Mouse (Mus musculus): ENCODE measurements around the gene Cldn14. TPM values are rescaled to one million over a fixed set of nuclear protein-coding genes. Genes with fewer than 3 reads are reported as not detected.
"Not testable (repeated sequence)": the region's sequence is repeated elsewhere in the genome, so short reads cannot be mapped to it uniquely, and the experiment has no call there.

Cldn14 gene
- polyA plus RNA-seq, 1 experiment from 2014 or later: not detected

DNA sequence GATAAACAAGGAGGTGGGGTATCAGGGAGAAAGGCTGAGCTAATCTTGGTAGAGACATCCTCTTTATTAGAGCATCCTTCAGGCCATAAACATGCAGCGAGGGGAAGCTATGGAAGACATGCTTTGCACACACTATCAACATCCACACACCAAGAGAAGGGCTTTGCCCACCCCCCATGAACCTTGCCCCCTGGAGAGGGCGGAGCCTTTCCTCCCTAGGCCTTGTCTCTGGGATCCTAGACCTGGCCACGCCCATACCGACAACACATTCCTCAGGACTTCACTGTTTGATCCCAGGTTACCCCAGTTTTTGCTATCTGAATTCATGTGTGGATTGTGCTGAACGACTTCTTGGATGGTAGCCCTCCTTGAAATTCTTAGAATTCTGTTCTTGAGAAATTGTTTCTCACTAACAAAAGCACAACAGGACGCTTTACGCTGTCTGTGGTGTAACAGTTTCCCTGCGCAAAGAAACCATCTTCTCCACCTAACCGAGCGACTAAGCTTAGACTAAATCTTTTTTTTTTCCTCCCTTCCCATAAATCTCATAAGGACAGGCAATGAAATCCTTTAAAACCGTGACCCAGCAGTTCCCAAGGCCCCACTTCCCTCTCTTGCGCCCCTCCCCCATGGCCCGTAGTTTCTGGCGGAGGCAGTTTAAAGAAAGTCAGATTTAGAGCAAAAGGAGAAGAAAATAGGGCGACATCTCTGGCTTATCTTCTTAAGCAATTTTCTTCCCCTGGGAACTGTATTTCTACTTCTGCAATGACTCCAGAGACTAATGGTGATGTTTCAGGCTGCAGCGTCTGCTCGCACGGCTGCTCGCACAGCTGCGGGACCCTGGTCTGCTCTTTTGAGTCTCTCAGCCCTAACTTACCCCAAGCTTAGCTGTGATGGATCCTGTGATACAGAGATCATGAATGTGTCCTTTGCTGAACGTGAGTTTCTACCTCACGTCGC lies 1.7 kb downstream of the Cldn14 start:
- Histone ChIP-seq H3K27ac (no peak overlapping the region), H3K9me3 (no peaks in the 10 kb centered on the region), H3K4me2 (no peak overlapping the region), H3K27me3 (no peaks in the 10 kb centered on the region), H3K4me3 (no peak overlapping the region), H3K9ac (no peak overlapping the region), H3K36me3 (no peaks in the 10 kb centered on the region), H3K4me1 (peaks cover 15% of the 10 kb centered on the region)
- no peak for ATAC-seq (ENCODE audit: insufficient number of reproducible peaks, insufficient read depth, low FRiP score, low TSS enrichment, low read depth)
- WGBS: 56% methylated on average over 23 of the region's 23 CpGs

DNA sequence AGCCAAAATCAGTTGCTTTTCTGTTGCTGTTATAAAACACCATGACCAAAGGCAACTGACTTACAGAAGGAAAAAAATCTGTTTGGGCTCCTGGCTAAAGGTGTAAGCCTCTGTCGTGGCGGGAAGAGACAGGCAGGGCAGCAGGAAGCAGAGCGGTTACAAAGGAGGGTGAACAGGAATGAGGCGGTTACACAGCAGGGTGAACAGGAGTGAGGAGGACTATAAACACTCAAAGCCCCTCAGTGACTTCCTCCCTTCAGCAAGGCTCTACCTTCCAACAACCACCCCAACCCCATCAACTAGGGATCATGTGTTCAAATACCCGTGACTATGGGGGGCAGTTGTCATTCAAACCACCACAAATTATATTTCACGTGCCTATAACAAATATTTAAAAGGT lies 5.2 kb downstream of the Cldn14 start:
- Histone ChIP-seq H3K4me2 (no peak overlapping the region), H3K9me3 (no peaks in the 10 kb centered on the region), H3K4me3 (no peak overlapping the region), H3K4me1 (peaks cover 17% of the 10 kb centered on the region), H3K9ac (no peak overlapping the region), H3K36me3 (no peaks in the 10 kb centered on the region), H3K27ac (no peak overlapping the region), H3K27me3 (no peaks in the 10 kb centered on the region)
- WGBS: 82% methylated on average over 6 of the region's 6 CpGs
- no peak for ATAC-seq (ENCODE audit: insufficient number of reproducible peaks, insufficient read depth, low FRiP score, low TSS enrichment, low read depth)

DNA sequence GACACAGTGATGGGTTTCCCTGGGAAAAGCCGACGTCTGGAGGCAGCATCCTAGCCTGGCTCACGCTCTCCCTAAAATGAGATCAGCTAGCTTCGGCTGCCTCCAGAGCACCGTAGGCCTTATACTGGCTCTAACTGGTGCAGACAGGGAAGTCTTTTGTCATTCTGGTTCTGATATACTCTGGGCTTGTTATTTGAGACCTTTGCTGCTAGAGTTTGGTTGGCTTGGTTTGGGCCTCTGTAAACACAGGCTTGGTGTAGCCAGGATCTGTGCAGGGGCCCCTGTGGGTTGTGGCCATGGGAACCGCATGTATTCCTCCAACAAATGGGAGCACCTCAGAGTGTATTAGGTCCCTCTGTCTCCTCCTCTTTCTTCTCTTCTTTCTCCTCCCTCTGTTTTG lies 7.3 kb downstream of the Cldn14 start:
- Histone ChIP-seq H3K27me3 (no peaks in the 10 kb centered on the region), H3K4me3 (no peak overlapping the region), H3K27ac (no peak overlapping the region), H3K9ac (no peak overlapping the region), H3K36me3 (no peaks in the 10 kb centered on the region), H3K4me2 (no peak overlapping the region), H3K9me3 (no peaks in the 10 kb centered on the region), H3K4me1 (peaks cover 9% of the 10 kb centered on the region)
- WGBS: 77% methylated on average over 6 of the region's 6 CpGs
- no peak for ATAC-seq (ENCODE audit: insufficient number of reproducible peaks, insufficient read depth, low FRiP score, low TSS enrichment, low read depth)

DNA sequence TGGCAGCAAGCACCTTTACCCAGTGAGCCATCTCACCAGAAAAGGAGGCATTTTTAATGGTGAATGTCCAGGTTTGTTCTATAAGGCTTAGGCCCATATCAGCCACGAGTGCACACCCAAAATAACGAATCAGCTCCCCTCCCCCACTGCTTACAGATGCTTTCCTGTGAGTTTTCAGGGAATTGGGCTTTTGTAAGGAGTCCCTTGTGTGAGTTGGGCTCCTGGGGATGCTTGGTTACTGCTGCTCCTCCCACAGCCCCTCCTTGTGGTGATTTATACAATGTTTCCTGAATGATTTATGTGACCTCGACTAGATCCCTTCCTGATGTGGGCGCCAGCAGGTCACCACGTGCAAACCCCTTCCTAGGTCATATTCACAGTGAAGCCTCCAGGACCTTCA lies 9.7 kb downstream of the Cldn14 start:
- Histone ChIP-seq H3K36me3 (no peaks in the 10 kb centered on the region), H3K9ac (no peak overlapping the region), H3K9me3 (no peaks in the 10 kb centered on the region), H3K4me3 (no peak overlapping the region), H3K27me3 (no peaks in the 10 kb centered on the region), H3K4me2 (no peak overlapping the region), H3K27ac (no peak overlapping the region), H3K4me1 (peaks cover 21% of the 10 kb centered on the region)
- no peak for ATAC-seq (ENCODE audit: insufficient number of reproducible peaks, insufficient read depth, low FRiP score, low TSS enrichment, low read depth)
- WGBS: 57% methylated on average over 5 of the region's 5 CpGs

DNA sequence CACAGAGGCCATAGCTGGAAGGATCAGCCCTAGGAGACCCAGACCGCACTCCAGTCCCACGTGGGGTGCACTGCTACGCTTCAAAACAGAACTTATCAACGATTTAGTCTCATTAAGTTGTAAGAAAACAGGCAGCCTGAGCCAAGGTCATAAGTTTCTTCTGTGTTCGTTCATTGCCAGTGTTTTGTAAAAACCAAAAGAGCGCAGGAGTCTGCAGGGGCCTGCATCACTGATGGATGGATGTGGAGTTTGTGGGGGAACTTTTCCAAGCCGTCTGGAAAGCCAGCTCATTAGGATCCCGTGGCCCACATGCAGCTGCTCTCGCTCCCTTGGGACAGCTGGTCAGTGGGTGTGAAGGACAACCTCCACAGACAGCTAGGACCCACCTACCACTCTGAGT lies 25.1 kb downstream of the Cldn14 start:
- WGBS: 64% methylated on average over 9 of the region's 9 CpGs
- no peak overlapping the region for H3K4me2 ChIP-seq
- no peak overlapping the region for H3K27ac ChIP-seq
- H3K4me1 ChIP-seq: peaks cover 27% of the 10 kb centered on the region
- no peaks in the 10 kb centered on the region for H3K9me3 ChIP-seq
- H3K27me3 ChIP-seq: no peaks in the 10 kb centered on the region
- H3K4me3 ChIP-seq: no peak overlapping the region
- no peak for ATAC-seq (ENCODE audit: insufficient number of reproducible peaks, insufficient read depth, low FRiP score, low TSS enrichment, low read depth)
- no peaks in the 10 kb centered on the region for H3K36me3 ChIP-seq
- H3K9ac ChIP-seq: no peak overlapping the region

DNA sequence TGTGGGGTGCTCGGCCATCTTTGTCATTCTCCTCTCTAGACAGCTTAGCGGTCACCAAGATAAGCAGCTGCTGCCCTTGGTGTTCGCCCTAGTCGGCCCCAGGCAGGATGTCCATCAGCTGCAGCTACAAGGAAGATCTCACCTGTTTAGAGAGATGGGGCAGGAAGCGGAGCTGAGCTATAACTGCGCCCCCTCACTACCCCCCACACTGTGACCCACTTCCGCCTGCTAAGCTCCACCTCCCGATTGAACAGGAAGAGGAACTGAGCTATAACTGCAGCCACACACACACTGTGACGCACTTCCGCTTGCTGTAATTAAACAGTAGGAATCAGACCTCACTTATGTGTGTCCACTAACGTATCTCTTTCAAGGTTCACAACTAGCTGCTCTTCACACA lies 26.3 kb downstream of the Cldn14 start:
- 89% methylated on average over 11 of the region's 11 CpGs for WGBS
- H3K9ac ChIP-seq: no peak overlapping the region
- no peak overlapping the region for H3K4me2 ChIP-seq
- peaks cover 27% of the 10 kb centered on the region for H3K4me1 ChIP-seq
- H3K36me3 ChIP-seq: no peaks in the 10 kb centered on the region
- H3K27me3 ChIP-seq: no peaks in the 10 kb centered on the region
- no peak overlapping the region for H3K27ac ChIP-seq
- no peak for ATAC-seq (ENCODE audit: insufficient number of reproducible peaks, insufficient read depth, low FRiP score, low TSS enrichment, low read depth)
- H3K4me3 ChIP-seq: no peak overlapping the region
- no peaks in the 10 kb centered on the region for H3K9me3 ChIP-seq

DNA sequence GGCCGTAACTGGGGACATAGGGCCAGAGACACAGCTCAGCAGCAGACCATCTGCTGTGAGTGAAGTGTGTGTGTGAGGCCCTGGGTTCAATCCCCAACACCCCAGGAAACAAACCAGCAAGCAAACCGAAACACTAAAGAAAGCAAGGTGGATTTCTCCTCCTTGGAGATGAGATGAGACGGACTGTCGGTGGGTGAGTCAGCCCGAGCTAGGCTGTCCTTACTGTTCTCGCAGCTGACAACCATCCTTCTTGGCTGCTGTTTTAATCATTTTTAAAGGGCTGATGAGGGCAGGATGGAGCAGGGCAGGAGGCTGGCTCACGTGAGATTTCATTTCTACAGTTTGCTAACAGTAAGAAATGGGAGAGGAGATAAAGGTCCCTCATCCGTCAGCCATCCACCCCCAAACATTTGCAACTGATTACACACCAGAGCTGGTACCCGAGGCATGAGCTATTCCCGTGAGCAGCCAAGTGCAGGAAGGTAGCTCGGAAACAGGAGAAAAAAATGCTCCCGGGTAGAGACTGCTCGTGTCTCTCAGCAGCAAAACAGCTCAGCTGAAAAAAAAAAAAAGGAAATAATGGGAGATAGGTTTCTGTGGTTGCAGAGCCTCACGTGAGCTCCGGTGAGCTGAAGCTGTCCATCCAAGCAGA lies 27.3 kb downstream of the Cldn14 start:
- H3K4me2 ChIP-seq: peak overlapping the region; percentile 12; the same call in 1 of the 2 replicates
- H3K4me3 ChIP-seq: no peak overlapping the region
- H3K27me3 ChIP-seq: no peaks in the 10 kb centered on the region
- ATAC-seq (ENCODE audit: insufficient number of reproducible peaks, insufficient read depth, low FRiP score, low TSS enrichment, low read depth): no peak
- peaks cover 27% of the 10 kb centered on the region for H3K4me1 ChIP-seq
- H3K27ac ChIP-seq: peak overlapping the region; percentile 45
- no peaks in the 10 kb centered on the region; the same call in 1 of the 2 replicates for H3K9me3 ChIP-seq
- no peaks in the 10 kb centered on the region for H3K36me3 ChIP-seq
- no peak overlapping the region for H3K9ac ChIP-seq
- 41% methylated on average over 15 of the region's 15 CpGs for WGBS

DNA sequence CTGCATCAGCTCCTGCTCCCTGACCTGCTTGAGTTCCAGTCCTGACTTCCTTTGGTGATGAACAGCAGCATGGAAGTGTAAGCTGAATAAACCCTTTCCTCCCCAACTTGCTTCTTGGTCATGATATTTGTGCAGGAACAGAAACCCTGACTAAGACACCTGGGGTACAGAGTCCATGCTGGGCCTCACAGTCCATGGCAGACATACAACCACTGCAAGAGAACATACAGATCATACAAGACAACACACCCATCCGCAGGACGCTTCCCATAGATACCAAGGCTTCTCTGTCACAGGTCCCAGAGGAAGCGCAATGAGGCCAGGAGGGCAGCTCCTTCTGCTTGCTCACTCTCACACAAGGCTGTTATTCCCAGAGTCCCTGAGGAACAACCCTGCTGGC lies 28.3 kb downstream of the Cldn14 start:
- not testable (repeated sequence) for H3K4me2 ChIP-seq; ATAC-seq (ENCODE audit: insufficient number of reproducible peaks, insufficient read depth, low FRiP score, low TSS enrichment, low read depth); H3K36me3 ChIP-seq; H3K4me3 ChIP-seq; H3K27me3 ChIP-seq; H3K9me3 ChIP-seq; H3K9ac ChIP-seq; H3K27ac ChIP-seq
- WGBS: 91% methylated on average over 3 of the region's 3 CpGs
- H3K4me1 ChIP-seq: peaks cover 27% of the 10 kb centered on the region

DNA sequence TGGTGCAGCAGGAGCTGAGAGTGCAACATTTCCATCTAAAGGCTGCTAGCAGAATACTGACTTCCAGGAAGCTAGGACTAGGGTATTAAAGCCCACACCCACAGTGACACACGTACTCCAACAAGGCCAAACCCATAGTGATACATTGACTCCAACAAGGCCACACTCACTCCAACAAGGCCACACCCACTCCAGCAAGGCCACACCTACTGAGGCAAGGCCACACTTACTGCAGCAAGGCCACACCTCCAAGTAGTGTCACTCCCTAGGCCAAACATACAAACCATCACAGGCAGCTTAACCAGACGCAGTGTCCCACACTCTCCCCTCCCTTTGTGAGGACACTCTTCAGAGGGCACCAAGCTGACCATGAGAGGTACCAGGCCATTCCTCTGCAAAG lies 29.3 kb downstream of the Cldn14 start:
- no peak overlapping the region for H3K4me3 ChIP-seq
- 89% methylated on average over 2 of the region's 2 CpGs for WGBS
- H3K4me1 ChIP-seq: peaks cover 27% of the 10 kb centered on the region
- H3K27me3 ChIP-seq: no peaks in the 10 kb centered on the region
- H3K4me2 ChIP-seq: no peak overlapping the region
- no peak overlapping the region for H3K9ac ChIP-seq
- H3K27ac ChIP-seq: no peak overlapping the region
- H3K9me3 ChIP-seq: no peaks in the 10 kb centered on the region; the same call in 1 of the 2 replicates
- no peaks in the 10 kb centered on the region for H3K36me3 ChIP-seq
- ATAC-seq (ENCODE audit: insufficient number of reproducible peaks, insufficient read depth, low FRiP score, low TSS enrichment, low read depth): no peak

DNA sequence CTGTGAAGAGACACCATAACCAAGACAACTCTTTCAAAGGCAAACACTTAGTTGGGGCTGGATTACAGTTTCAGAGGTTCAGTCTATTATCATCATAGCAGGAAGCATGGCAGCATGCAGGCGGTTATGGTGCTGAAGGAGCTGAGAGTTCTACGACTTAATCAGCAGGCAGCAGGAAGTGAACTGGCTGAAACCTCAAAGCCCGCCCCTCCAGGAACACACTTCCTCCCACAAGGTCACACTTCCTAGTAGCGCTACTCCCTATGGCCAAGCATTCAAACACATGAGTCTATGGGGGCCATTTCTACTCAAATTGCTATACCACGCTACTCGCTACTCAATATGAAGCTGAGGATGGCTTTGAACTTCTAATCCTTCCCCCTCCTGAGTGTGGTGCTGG lies 31.1 kb downstream of the Cldn14 start:
- H3K27me3 ChIP-seq: no peaks in the 10 kb centered on the region
- H3K27ac ChIP-seq: no peak overlapping the region
- H3K4me3 ChIP-seq: no peak overlapping the region
- H3K9ac ChIP-seq: no peak overlapping the region
- H3K4me1 ChIP-seq: peaks cover 26% of the 10 kb centered on the region
- H3K36me3 ChIP-seq: no peaks in the 10 kb centered on the region
- H3K4me2 ChIP-seq: no peak overlapping the region
- H3K9me3 ChIP-seq: no peaks in the 10 kb centered on the region; the same call in 1 of the 2 replicates
- WGBS: 88% methylated on average over 6 of the region's 6 CpGs
- no peak for ATAC-seq (ENCODE audit: insufficient number of reproducible peaks, insufficient read depth, low FRiP score, low TSS enrichment, low read depth)

DNA sequence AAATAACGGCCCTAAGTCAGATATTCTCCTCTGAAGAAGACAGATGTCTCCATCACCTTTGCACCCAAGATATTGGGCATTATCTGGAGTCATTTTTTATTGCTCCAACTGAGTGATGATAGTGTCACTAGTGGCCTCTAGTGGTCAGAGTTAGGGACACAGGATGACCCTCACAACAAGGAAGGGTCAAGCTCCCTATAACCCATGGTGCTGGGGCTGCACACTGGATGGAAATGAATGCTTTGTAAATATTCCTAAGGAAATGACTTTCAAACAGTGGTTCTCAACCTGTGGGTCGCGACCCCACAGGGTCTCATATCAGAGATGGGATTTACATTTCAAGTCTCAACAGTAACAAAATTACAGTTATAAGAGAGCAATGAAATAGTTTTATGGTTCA lies 31.7 kb downstream of the Cldn14 start:
- H3K9ac ChIP-seq: no peak overlapping the region
- H3K27me3 ChIP-seq: no peaks in the 10 kb centered on the region
- no peak overlapping the region for H3K27ac ChIP-seq
- H3K36me3 ChIP-seq: no peaks in the 10 kb centered on the region
- WGBS: 52% methylated on average over 3 of the region's 3 CpGs
- no peaks in the 10 kb centered on the region; the same call in 1 of the 2 replicates for H3K9me3 ChIP-seq
- ATAC-seq (ENCODE audit: insufficient number of reproducible peaks, insufficient read depth, low FRiP score, low TSS enrichment, low read depth): no peak
- no peak overlapping the region for H3K4me3 ChIP-seq
- no peak overlapping the region for H3K4me2 ChIP-seq
- H3K4me1 ChIP-seq: peaks cover 20% of the 10 kb centered on the region

DNA sequence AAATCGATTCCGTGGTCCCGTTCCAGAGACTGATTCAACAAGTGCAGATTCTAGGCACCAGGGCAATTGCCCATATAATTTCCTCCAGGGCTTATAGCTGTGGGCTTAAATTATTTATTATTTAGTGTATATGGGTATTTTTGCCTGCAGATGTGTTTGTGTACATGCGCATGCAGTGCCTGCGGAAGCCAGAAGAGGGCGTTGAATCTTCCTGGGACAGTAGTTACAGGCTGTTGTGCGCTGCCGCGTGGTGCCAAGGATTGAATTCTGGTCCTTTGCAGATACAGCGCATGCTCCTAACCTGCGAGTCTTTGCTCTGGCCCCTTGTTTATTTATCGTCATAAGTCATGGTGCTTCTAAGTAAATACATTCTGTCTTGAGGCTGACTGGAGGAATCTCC lies 33.2 kb downstream of the Cldn14 start:
- Histone ChIP-seq H3K9ac (no peak overlapping the region), H3K27me3 (no peaks in the 10 kb centered on the region), H3K9me3 (no peaks in the 10 kb centered on the region; the same call in 1 of the 2 replicates), H3K27ac (no peak overlapping the region), H3K4me1 (peaks cover 10% of the 10 kb centered on the region), H3K4me2 (no peak overlapping the region), H3K36me3 (no peaks in the 10 kb centered on the region), H3K4me3 (no peak overlapping the region)
- WGBS: 80% methylated on average over 12 of the region's 12 CpGs
- no peak for ATAC-seq (ENCODE audit: insufficient number of reproducible peaks, insufficient read depth, low FRiP score, low TSS enrichment, low read depth)

Data from embryonic facial prominence, embryonic 13.5 days (tissue).